Mouse (Mus musculus) CD4-positive, CD25-positive, alpha-beta regulatory T cell, adult 2 months (primary cell): ENCODE data around the gene Gstt1.
"Not testable (repeated sequence)": the region's sequence is repeated elsewhere in the genome, so short reads cannot be mapped to it uniquely, and the experiment has no call there.

Experiments used
- DNase-seq: peaks from one replicate; pipeline ENCODE4 v3.0.0-alpha.2; 2012; ENCODE audit warnings: low read depth, low spot score

Gstt1 gene

DNA sequence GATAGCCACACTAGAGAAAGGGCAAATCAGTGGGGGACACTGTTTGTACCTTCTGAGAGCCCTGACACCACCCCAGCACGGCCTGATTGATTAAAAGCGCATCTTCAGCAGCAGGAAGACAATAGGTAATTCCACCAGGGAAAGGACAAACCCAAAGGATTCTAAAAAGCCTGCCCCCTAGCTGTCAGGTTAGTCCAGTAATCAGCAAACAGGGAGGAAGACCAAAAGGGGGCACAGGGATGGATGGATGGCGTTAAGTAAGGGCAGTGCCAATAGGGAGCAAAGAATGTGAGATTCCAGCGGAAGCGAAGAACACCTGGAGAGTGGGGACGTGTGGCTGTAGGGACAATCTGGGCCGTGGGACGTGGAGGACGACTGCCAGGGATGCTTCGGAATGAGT is 20.3 kb upstream of the Gstt1 start:
- no peak for DNase-seq

GRCm38 (mm10) chr10:75804217-75804616 is 5.8 kb upstream of the Gstt1 start:
- DNase-seq, result no peak

DNA sequence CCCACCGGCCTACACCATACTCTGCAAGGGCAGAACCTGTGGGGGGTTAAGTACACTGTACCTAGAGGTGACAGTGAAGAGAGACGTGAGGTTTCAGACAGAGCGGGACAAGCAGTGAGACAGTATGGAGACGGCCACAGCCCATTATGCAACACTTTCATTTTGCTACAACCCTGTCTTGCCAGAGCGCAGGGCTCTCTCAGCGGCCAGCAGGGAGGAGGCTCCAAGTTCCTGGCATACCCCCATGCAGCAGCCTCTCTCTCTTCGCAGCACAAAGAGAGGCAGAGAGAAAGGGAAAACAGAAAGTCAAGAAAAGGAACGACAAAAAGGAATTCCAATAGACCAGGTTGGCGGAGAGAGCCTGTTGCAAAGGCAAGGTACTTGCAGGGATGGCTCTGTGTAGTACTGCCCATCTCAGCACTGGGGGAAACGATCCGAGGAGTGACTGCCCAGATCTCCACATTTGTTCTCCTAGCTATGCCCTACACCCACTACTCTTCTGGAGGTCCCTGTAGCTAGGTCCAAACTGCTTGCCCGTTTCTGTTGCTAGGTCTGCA is 687 bp downstream of the Gstt1 start:
- peak; percentile 50 for DNase-seq

DNA sequence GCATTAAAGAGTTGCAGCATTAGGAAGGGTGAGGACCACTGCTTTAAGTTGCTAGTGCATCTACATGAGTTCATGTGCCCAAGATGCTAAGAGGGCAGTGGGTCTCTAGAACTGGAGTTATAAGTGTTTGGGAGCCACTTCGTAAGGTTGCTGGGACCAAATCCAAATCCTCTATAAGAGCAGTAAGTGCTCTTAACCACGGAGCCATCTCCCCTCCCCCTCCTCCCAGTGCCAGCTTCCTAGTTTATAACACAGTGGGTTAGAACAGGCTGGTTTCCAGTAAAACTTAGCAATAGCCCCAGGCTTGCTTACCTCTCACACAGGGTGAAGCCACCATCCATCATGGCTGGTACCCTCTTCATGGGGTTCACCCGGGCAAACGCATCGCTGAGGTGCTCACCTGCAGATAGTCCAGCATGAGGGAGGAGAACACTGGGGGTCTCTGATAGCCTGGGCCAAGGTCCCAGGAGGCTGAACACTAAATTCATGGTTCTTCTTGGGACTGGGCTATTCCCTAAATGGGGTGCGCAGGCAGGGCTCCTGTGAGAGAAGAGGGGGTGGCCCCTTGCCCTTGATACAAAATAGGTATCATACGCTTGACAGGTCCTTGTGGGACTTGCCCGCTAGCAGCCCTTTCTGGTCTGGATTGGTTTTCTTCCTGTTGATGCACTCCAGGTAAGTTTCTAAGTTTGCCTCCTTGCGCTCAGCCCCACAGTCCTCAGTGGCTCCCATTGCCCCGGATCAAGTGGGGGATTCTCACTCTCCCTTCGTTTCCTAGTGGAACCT is 1.5 kb downstream of the Gstt1 start:
- no peak for DNase-seq

DNA sequence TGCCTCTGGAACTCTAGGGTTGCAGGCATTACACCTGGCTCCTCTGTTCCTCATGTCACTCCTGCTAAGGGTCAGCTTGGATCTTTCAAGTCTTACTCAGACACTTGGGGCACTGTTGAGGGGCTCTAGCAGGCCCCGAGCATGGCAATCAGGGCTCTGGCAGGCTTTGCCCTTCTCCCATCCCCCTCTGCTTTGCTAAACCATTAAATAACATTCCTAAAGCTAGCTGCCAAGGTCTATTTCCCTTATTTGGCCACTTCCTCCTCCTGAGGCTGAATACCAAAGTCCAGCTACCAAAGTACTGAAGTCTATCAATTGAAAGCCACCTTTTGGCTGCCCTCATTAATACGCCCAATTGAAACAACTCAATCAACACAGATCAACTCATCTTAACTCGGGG is 3.5 kb downstream of the Gstt1 start:
- DNase-seq, result no peak

DNA sequence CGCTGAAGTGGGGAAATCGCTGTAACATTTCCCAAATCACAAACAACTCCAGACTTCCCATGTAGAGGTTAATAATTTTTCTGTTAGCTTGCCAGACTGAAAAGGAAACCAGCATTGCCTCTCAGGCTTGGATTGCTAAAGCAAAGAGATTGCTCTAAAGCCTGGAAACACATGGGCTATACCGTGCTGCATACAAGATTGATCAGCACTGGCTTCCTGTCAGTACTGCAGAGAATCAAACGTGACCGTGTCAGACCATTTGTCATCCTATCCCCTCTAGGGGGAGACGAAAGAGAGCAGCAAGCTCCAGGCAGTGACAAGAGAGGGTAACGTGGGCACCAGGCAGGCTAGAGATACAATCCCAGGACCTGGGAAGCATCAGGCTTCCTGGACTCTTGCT is 7.6 kb downstream of the Gstt1 start:
- peak; percentile 52 for DNase-seq

DNA sequence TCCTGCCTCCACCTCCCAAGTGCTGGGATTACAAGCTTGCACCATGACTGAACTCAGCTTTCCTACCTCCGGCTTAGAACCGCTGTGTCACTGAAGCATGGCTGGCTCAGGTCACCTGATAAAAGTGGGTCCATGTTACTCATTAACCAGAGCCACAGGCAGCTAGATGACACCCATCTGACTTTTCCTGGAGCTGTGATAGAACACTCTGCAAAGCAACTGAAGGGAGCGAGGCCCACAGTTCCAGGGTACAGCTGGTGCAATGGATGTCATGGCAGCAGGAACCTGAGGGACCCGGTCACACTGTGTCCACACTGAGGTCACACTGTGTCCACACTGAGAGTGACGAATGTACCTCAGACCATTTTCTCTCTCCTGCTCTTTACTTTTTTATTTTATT is 8.5 kb downstream of the Gstt1 start:
- DNase-seq, result no peak

- DNase-seq, result no peak
Measured at GRCm38 (mm10) chr10:75789081-75789735, 9.2 kb downstream of the Gstt1 start.

- no peak for DNase-seq
Measured at GRCm38 (mm10) chr10:75788277-75788676, 10.1 kb downstream of the Gstt1 start.

DNA sequence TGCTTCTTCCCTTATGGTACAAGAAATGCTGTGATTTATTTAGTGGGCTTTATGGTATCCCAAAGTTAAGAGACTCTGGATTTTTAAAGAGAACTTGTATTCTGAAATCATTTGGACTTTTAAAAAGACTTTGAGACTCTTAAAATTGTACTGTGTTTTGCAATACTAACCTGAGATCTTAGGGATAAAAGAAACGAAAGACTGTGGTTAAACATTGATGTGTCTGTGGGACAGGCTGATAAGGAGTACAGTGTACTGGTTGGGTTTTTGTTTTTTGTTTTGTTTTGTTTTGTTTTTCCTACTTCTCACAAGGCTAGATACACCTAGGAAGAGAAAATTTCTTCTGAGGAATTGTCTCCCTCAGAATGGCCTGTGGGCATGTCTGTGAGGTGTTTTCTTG is 12.9 kb downstream of the Gstt1 start:
- DNase-seq, result no peak

- peak; percentile 38 for DNase-seq
Measured at GRCm38 (mm10) chr10:75780769-75781578, 17.4 kb downstream of the Gstt1 start, which contains the start of the genes Gm20441 and Gstt3. Gene Gm20441, minus strand, starts transcription at chr10:75780954. Gene Gstt3, minus strand, starts transcription at chr10:75781414.

DNA sequence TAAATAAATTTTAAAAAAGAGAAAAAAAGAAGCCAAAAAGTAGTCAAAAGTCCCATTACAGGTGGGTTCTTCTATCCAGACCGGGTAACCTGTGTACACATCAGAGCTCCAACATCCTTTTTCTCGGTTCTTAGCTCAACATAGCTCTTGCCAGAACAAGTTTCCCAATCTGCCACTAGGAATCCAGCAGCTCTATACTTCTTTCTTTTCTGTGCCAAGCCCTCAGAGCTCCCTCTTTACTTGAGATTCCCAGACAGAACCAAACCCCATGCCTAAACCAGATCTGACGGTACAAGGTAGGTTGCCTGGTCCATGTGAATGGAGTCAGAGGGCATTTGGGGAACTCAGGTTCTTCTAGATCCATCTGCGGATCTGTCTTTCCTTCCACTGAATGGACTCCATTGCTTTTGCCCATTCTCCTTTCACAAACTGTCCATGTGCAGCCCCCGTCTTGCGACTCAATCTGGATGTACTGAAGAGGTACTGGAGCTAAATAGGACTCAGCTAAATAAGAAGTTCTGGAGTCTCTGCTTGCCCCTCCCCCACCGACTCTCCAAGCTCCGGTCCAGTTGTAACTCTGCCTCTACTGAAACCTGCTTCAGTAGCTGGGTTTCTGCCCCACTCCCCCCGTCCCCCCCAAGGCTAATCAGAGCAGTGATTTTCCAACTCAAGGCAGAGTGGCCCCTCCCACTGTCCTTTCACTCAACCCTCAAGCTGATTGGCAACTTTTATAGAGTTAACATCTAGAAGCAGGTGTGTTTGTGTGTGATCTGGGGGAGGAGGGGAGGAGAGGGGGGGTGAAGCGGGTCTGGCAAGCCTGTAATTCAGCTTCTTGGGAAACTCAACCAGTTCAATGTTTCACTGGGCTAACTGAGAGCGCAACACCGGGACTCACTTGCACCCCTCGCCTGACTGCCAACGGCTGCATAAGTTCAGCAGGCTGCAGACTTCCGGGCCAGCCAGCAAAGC is 18.9 kb downstream of the Gstt1 start:
- peak; percentile 16 for DNase-seq

DNA sequence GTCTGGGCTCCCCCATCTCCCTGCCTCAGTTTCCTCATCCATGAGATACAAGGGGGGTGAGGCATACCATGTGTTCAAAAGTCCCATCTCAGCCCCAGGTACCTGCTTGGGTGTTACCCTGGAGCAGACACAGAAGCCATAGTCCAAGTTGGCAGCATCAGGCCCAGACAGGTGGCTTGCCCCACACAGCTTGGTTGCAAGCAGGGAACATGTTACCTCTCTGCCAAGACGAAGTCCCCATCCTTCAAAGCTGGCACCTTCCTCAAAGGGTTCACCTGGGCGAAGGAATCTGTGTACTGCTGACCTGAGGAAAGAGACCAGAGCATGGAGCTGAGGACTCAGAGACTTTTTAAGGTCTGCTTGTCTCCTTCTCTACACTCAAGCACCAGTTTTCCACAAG is 20.5 kb downstream of the Gstt1 start:
- DNase-seq, result no peak

DNA sequence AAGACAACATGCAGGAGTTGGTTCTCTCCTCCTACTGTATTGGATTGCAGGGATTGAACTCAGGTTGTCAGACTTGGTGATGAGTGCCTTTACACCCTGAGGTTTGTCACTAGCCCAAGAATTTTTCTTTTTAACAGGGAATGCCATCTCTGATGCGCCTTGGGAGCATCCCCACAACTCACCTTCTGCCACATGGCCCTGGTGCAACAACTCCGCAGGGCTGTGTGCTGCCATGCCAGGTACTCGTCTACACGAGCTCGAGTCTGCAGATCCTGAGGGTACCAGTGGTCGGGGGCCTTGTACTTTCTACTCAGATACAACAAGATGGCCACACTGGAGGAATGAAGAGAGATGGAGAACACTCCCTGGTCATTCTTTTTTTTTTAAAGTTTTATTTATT is 21.8 kb downstream of the Gstt1 start:
- DNase-seq, result no peak

DNA sequence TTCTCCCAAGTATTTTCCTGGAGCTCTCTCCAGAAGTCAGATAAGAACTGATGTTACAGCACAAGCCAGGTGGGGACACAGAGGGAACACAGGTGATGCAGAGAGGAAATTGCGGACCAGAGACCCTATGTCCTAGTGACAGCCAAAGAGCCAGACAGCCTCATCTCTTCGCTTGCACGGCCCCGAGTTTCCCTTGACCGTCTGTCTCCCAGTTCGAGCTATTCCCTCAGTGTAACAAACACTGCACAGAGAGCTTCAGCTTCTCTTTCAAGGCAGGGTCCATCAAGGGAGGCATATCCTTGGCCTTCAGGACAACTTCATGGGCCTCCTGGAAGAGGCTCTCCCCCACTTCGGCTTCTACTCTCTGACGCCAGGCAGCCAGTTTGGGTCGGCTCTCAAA is 23.8 kb downstream of the Gstt1 start:
- no peak for DNase-seq

DNA sequence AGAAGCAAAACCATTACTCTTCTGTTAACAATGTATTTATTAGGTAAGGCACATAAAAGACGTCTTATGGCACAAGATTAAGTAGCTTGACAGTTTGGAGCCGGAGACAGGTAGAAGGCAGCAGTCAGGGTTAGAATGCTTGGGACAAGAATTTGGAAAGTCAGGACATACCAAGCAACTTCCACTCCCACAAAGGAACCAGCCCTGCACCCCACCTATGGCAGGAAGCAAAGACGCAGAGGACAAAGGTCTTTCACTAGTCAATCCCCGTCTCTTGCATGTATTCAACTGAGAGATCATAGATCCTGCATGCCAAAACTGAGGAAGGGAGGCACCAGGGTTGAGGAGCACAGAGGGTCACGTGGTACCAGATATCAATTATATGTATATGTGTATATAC is 24.3 kb downstream of the Gstt1 start:
- DNase-seq, result no peak

GRCm38 (mm10) chr10:75772795-75773664 is 25.4 kb downstream of the Gstt1 start, which contains the start of gene Ddt:
Gene Ddt, minus strand, starts transcription at chr10:75773414.
- peak; percentile 94 for DNase-seq

- DNase-seq, result not testable (repeated sequence)
Measured at GRCm38 (mm10) chr10:75767756-75768155, 30.6 kb downstream of the Gstt1 start.

GRCm38 (mm10) chr10:75766856-75767255 is 31.5 kb downstream of the Gstt1 start:
- no peak for DNase-seq
